Mouse (Mus musculus) neural tube, postnatal 0 days (tissue): ENCODE results near the gene Fbxo9. TPM values are rescaled to one million over a fixed set of nuclear protein-coding genes. Genes with fewer than 3 reads are reported as not detected.

Source experiments
- polyA plus RNA-seq: library from polyadenylated mRNA; unstranded; fragments of >200 nt; fragmentation: Nextera tagmentation; extraction: Ambion mirVana; gene quantifications from 2 replicates; pipeline ENCODE4 v1.2.1, GENCODE M21; 2015

Fbxo9 gene
- polyA plus RNA-seq, result 122 and 126 TPM in 2 replicates

DNA sequence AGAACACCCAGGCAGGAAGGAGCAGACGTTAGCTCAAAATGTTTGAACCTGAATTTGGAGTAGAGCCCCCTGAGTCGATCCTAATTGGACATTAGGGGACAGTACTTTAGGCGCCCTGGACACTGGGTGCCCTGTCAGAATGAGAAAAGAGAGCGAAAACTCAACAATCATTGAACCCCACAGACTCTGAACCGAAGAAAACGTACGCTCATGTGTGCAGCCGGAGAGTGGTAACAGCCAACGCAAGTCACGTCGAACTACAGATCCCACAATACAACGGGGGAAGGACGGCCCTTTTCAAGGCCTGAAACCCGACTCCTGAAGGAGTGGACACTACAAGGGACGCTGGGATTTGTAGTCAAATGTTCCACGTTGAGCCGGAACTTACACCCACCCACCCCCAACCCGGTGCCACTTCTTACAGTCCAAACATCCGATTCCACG lies at the start of gene Fbxo9, which contains the start of gene Ick:
TSS of gene Fbxo9 (minus strand) at position 270 of the 444 bp plus-strand sequence.
TSS of gene Ick (plus strand) at position 397 of the 444 bp plus-strand sequence.

DNA sequence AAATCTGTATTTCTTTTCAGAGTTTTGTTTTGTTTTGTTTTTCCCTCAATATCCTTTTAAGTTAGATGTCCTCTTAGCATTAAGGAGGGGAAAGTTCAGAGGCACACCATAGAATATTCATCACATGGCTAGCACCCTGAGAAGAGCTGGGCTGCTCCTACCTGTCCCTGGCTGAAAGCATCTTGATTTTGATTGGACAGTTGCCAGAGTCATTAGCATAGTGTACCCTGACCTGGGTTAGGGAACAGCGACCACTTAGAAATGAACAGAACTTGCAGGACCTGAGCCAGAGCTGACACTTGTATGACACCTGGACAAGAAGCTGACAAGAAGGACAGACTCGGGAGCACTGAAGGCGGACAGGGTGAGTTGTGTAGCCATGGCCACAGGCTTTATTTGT lies 57.2 kb downstream of the Fbxo9 start, which contains the start of gene Gcm1:
TSS of gene Gcm1 (plus strand) at position 248 of the 400 bp plus-strand sequence.

Other genes with a start within 250 kb of the Fbxo9 start
- 79.2 and 86.3 TPM in 2 replicates for gene Elovl5, start 191.7 kb downstream of the Fbxo9 start, polyA plus RNA-seq
- gene Gcm1, start 57.1 kb downstream of the Fbxo9 start, polyA plus RNA-seq, result not detected in 2 replicates
- 24.0 and 26.8 TPM in 2 replicates for gene Ick, start 127 bp upstream of the Fbxo9 start, polyA plus RNA-seq
- 53.6 and 62.7 TPM in 2 replicates for gene Gsta4, start 73.7 kb upstream of the Fbxo9 start, polyA plus RNA-seq
- gene Gsta1, start 121.6 kb upstream of the Fbxo9 start, polyA plus RNA-seq, result not detected in 2 replicates
- gene Gm3776, start 148.1 kb upstream of the Fbxo9 start, polyA plus RNA-seq, result not detected in 2 replicates
- not detected in 2 replicates for gene Gm10639, start 180.9 kb upstream of the Fbxo9 start, polyA plus RNA-seq
- not detected in 2 replicates for gene Omt2a, start 205.7 kb upstream of the Fbxo9 start, polyA plus RNA-seq
- gene Omt2b, start 218.5 kb upstream of the Fbxo9 start, polyA plus RNA-seq, result not detected in 2 replicates
- gene Gsta2, start 246.7 kb upstream of the Fbxo9 start, polyA plus RNA-seq, result not detected in 2 replicates